Mouse (Mus musculus) spleen, embryonic (tissue): ENCODE measurements around the gene H2-M10.2.
"Not testable (repeated sequence)": the region's sequence is repeated elsewhere in the genome, so short reads cannot be mapped to it uniquely, and the experiment has no call there.

Experiments
- CTCF ChIA-PET: fragments of 350-600 bp; sonication (Branson Sonifier 250); formaldehyde crosslinking; loops from one replicate; lab custom pipeline; 2022; lab: Charles Lee

H2-M10.2 gene

DNA sequence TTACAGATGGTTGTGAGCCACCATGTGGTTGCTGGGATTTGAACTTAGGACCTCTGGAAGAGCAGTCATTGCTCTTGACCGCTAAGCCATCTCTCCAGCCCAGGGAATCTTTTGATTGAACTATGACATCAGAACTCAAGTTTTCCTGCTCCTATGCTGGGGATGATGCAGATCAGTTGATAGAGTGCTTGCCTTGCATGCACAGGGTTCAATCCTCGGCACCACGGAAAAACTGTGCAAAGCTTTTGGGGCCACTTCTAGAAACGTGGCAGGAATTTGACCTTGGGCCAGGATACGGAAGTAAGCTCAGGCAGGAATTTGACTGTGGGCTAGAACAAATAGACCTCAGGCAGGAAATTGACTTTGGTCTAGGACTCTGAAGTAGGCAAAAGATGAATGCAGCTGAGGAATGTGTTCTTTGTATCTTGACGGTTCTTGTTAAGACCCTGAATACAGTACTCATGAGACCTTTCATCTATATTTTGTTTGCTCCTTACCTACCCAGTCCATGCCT is 33.1 kb downstream of the H2-M10.2 start:
- CTCF ChIA-PET, result no interaction called here

- CTCF ChIA-PET, result interaction anchor here (0.7 kb wide), 1 partner anchor 9 kb away, joined by 3 read pairs; no protein-coding TSS in a partner anchor
Measured at GRCm38 (mm10) chr17:36252250-36252876, 33.9 kb downstream of the H2-M10.2 start.

DNA sequence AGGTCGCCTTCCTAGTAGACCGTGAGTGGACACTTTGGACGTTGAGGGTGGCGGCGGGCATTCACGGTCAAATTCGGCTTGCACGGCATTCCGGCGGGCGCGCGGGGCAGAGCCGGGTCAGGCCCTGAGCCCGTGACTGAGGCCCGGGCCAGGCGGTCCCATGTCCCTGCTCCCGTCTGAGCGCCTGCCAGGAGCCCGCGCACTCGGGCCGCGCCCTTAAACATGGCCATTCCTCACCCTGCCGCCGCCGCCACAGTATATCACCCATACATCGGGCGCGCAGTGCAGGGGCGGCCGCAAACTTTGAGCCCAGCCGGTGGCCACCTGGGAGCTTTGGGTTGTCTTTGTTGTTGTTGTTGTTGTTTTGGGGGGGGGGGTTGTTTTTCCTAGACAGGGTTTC is 37.4 kb downstream of the H2-M10.2 start:
- CTCF ChIA-PET, result no interaction called here

DNA sequence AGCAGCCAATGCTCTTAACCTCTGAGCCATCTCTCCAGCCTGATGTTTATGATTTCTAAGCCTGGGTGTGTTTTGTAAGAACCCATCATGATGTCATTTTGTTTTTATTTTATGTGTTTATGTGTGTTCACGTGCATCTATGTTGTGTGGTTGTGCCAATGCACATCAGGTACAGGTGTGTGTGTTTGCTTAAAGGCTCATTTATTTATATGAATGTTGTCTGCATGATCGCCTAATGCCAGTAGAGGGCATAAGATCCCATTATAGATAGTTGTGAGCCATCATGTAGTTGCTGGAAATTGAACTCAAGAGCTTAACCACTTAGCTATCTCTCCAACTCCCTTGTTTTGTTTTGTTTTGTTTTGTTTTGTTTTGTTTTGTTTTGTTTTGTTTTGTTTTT is 40.5 kb downstream of the H2-M10.2 start:
- CTCF ChIA-PET, result no interaction called here

GRCm38 (mm10) chr17:36244031-36244430 is 42.3 kb downstream of the H2-M10.2 start:
- CTCF ChIA-PET, result interaction anchor here (0.7 kb wide), 1 partner anchor 175 kb away, joined by 4 read pairs; no protein-coding TSS in a partner anchor

GRCm38 (mm10) chr17:36240637-36241213 is 45.6 kb downstream of the H2-M10.2 start:
- CTCF ChIA-PET, result no interaction called here

DNA sequence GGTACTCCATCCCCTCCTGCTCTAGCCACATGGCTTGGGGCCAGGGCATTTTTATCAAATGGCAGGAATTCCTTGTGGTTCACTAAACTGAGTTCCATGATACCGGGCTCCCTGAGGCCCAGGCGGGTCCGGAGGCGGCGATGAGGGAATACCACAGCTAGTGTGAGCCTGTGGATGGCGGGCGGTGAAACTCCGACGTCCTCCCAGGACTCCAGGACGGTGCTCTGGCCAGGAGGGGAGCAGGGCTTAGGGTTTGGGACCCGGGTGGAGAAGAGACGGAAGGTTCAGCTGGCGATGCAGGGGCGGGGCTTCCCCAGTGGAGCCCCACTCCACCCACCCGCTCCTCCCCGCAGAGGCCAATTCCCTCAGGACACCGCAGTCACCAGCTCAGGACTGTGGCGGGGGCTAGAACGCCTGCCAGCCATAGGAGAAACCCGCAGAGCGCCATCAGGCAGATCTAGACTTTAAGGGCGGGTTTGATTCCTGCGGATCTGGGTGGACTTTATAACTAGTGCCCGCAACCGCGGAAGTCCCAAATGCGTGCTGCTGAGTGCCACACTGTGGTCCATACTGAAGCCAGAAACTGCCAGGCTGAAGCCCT is 48.9 kb downstream of the H2-M10.2 start:
- CTCF ChIA-PET, result interaction anchor here (1.0 kb wide), 1 partner anchor 9 kb away, joined by 4 read pairs; no protein-coding TSS in a partner anchor

DNA sequence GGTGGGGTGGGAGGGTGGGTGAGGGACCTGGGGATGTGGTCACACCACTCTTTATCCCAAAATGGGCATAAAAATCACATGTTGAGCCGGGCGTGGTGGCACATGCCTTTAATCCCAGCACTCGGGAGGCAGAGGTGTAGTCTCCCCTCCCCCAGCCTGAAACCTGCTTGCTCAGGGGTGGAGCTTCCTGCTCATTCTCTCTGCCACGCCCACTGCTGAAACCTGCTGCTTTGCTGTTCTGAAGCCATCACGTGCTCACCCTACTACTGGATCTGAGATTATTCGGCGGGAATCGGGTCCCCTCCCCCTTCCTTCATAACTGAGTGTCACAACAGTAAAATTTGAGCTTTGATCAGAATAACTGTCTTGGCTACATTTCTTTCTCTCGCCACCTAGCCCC is 51.0 kb downstream of the H2-M10.2 start:
- CTCF ChIA-PET, result not testable (repeated sequence)
